Mouse (Mus musculus) layer of hippocampus, postnatal 14 days (tissue): ENCODE measurements around the gene Arhgap5. TPM values are rescaled to one million over a fixed set of nuclear protein-coding genes. Genes with fewer than 3 reads are reported as not detected.

Source experiments
- DNase-seq, 2 experiments: peaks; one replicate each; pipeline ENCODE4 v3.0.0; 2021 to 2022; ENCODE audit warnings: low spot score in 2 of 2, mixed read lengths in 1 of 2
- total RNA-seq, 2 experiments: library from RNA; stranded (reverse); gene quantifications; 2 replicates each; pipeline ENCODE4 v1.2.3; 2021

The Arhgap5 gene
- total RNA-seq, 2 experiments from 2014 or later: 113 TPM

DNA sequence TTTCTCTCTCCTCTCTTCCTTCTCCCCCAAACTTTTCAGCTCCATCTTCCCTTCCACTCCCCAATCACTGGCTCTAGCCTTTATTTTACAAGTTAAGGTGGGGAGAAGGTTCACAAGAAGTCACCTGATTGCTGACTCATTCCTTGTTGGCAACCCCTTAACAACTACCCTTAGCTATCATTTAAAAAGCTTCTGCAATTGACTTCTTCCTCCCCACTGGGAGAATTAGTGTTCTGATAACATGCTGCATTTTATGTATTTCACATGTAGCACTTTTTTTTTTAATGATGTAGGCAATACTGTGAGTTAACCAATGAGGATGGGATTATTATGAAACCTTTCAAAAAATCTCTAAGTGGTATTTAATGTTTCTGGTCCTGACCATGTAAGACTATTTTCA is 115.9 kb downstream of the Arhgap5 start:
- no peak for DNase-seq

Other genes starting within 250 kb of the Arhgap5 start
- 100 to 1,000 TPM; 141 to 151 TPM for gene Akap6, start 195.4 kb downstream of the Arhgap5 start, total RNA-seq